8 mouse cellular contexts compared by ENCODE assay signal in the genomic region with DNA sequence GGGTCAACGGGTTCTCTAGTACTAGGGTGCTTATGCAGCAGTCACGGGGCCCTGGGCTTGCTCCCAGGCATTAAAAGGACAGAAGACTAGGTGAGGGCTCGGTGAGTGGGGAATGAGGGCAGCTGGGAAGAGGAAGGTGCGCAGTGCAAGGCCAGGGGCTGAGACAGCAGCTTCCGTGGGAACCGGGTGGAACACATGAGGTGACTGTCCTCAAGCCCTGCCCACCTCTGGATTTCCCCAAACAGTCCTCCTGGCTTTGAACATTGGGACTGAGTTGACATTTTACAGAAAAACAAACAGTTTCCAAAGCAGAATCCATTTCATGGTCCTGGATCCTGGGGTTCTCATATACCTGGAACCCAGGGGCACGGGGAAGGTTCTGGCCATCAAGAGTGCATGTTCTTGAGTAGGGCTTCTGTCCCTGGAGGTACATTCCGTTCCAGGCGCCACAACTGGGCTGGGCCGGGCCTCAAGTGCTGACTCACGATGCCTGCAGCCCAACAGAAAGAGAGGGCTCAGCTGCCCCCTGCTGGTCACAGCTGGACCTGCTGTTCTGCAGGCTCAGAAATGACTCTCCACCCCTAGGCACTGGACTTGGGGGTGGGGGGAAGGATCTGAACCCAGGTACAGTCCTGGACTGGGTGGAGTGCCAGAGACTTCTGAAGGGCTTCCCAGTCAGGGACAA. TPM values are rescaled to one million over a fixed set of nuclear protein-coding genes. Genes with fewer than 3 reads are reported as not detected.
DNase-seq lines count a peak whose midpoint lies in the region; ATAC-seq and TF ChIP-seq lines count a peak whose summit lies in the region.

No protein-coding gene starts in this region.

- H3K4me2 ChIP-seq in forebrain, postnatal 0 days (ENCODE audit: low read depth): no peak overlapping the region
- H3K4me2 ChIP-seq in lung, embryonic 15.5 days: peak overlapping the region; percentile 21; the same call in 1 of the 2 replicates

- H3K4me3 ChIP-seq in G1E (ENCODE audit: low read depth, low read length): peak overlapping the region; percentile 53; the same call in 1 of the 2 replicates
- H3K4me3 ChIP-seq in cerebellum, adult 2 months (replicated peaks; ENCODE audit: insufficient read depth, low read depth, low read length): peak overlapping the region; percentile 21
- H3K4me3 ChIP-seq in forebrain, postnatal 0 days (ENCODE audit: low read depth, low read length): no peak overlapping the region
- no peak overlapping the region for H3K4me3 ChIP-seq in lung, embryonic 15.5 days
- H3K4me3 ChIP-seq in olfactory bulb, adult 2 months (ENCODE audit: insufficient read depth, low read depth, low read length): no peak overlapping the region
- H3K4me3 ChIP-seq in thymus, adult 2 months (ENCODE audit: control insufficient read depth, insufficient read depth, low read length): no peak overlapping the region

- H3K27ac ChIP-seq in cerebellum, adult 2 months (ENCODE audit: insufficient read depth, low read length): peak overlapping the region; percentile 100
- H3K27ac ChIP-seq in forebrain, postnatal 0 days (ENCODE audit: low read depth, low read length): no peak overlapping the region
- H3K27ac ChIP-seq in lung, embryonic 15.5 days: peak overlapping the region; percentile 99
- peak overlapping the region; percentile 97 for H3K27ac ChIP-seq in olfactory bulb, adult 2 months (ENCODE audit: insufficient read depth, low read depth, low read length)
- peak overlapping the region; percentile 39; the same call in 1 of the 2 replicates for H3K27ac ChIP-seq in thymus, adult 2 months (ENCODE audit: control insufficient read depth, insufficient read depth, low read length)

- no peak overlapping the region for H3K9ac ChIP-seq in forebrain, postnatal 0 days
- 0 out of 2 replicates have a peak overlapping the region, but pooled peaks have one; percentile 33 for H3K9ac ChIP-seq in lung, embryonic 15.5 days

- WGBS in cerebellum, adult 2 months: 19% methylated on average over 11 of the region's 11 CpGs
- 31% methylated on average over 11 of the region's 11 CpGs for WGBS in forebrain, postnatal 0 days
- WGBS in lung, embryonic 15.5 days: 24% methylated on average over 11 of the region's 11 CpGs
- WGBS in olfactory bulb, adult 2 months: 23% methylated on average over 11 of the region's 11 CpGs
- 10% methylated on average over 11 of the region's 11 CpGs for WGBS in thymus, adult 2 months

- peaks cover 36% of the 10 kb centered on the region for H3K36me3 ChIP-seq in G1E (replicated peaks)
- H3K36me3 ChIP-seq in forebrain, postnatal 0 days (ENCODE audit: insufficient read depth): peaks cover 5% of the 10 kb centered on the region; the same call in 1 of the 2 replicates
- H3K36me3 ChIP-seq in lung, embryonic 15.5 days: peaks cover 20% of the 10 kb centered on the region
- H3K36me3 ChIP-seq in thymus, adult 2 months (ENCODE audit: control insufficient read depth, insufficient read depth, low read length): peaks cover 25% of the 10 kb centered on the region

- H3K9me3 ChIP-seq in G1E (replicated peaks): no peaks in the 10 kb centered on the region
- no peaks in the 10 kb centered on the region for H3K9me3 ChIP-seq in forebrain, postnatal 0 days (ENCODE audit: low read length)
- H3K9me3 ChIP-seq in lung, embryonic 15.5 days: no peaks in the 10 kb centered on the region

- no peak for TF ChIP-seq POLR2A in cerebellum, adult 2 months (IDR thresholded peaks at IDR 0.05; ENCODE audit: borderline replicate concordance, insufficient read depth, low read length)
- TF ChIP-seq POLR2A in olfactory bulb, adult 2 months (IDR thresholded peaks at IDR 0.05; ENCODE audit: insufficient read depth, low read depth, low read length): no peak
- TF ChIP-seq POLR2A in thymus, adult 2 months (IDR thresholded peaks at IDR 0.05; ENCODE audit: control insufficient read depth, extremely low read depth, insufficient read depth, low read length, poor library complexity): no peak; the same call in 1 of the 2 replicates

- H3K4me1 ChIP-seq in G1E (ENCODE audit: insufficient read depth, low read depth, low read length): peaks cover 76% of the 10 kb centered on the region
- peaks cover 29% of the 10 kb centered on the region for H3K4me1 ChIP-seq in cerebellum, adult 2 months (ENCODE audit: control insufficient read depth, insufficient read depth, low read length)
- peaks cover 24% of the 10 kb centered on the region for H3K4me1 ChIP-seq in forebrain, postnatal 0 days (ENCODE audit: insufficient read depth)
- H3K4me1 ChIP-seq in lung, embryonic 15.5 days: peaks cover 54% of the 10 kb centered on the region
- peaks cover 45% of the 10 kb centered on the region for H3K4me1 ChIP-seq in olfactory bulb, adult 2 months (ENCODE audit: control insufficient read depth, insufficient read depth, low read length)
- peaks cover 44% of the 10 kb centered on the region for H3K4me1 ChIP-seq in thymus, adult 2 months (replicated peaks; ENCODE audit: control insufficient read depth, insufficient read depth, low read length)

- ATAC-seq in G1E (ENCODE audit: extremely low read depth, insufficient number of reproducible peaks, low FRiP score, poor library complexity, severe bottlenecking): no peak
- ATAC-seq in forebrain, postnatal 0 days: 0 out of 2 replicates have a peak, but pooled peaks have one; percentile 8
- ATAC-seq in lung, embryonic 15.5 days (ENCODE audit: borderline replicate concordance, extremely low read depth, low FRiP score, low TSS enrichment): peak; percentile 23; the same call in 1 of the 2 replicates

- peak; percentile 76 for DNase-seq in G1E (ENCODE audit: low spot score)
- peak; percentile 92 to 95 for DNase-seq in cerebellum, adult 2 months
- DNase-seq in forebrain, postnatal 0 days: peak; percentile 90
- DNase-seq in heart, postnatal 4 days: peak; percentile 97
- DNase-seq in layer of hippocampus, adult 9-10 months (ENCODE audit: low spot score): peak; percentile 88
- peak; percentile 91 for DNase-seq in thymus, adult 2 months

- H3K27me3 ChIP-seq in G1E (ENCODE audit: insufficient read depth, low read length): no peaks in the 10 kb centered on the region
- H3K27me3 ChIP-seq in cerebellum, adult 2 months (ENCODE audit: control insufficient read depth, insufficient read depth, low read length): no peaks in the 10 kb centered on the region
- no peaks in the 10 kb centered on the region for H3K27me3 ChIP-seq in forebrain, postnatal 0 days (ENCODE audit: insufficient read depth, low read length)
- no peaks in the 10 kb centered on the region for H3K27me3 ChIP-seq in lung, embryonic 15.5 days
- no peaks in the 10 kb centered on the region for H3K27me3 ChIP-seq in thymus, adult 2 months (ENCODE audit: control insufficient read depth, insufficient read depth, low read length)

- peak; percentile 93 for TF ChIP-seq CTCF in G1E (IDR thresholded peaks at IDR 0.05; ENCODE audit: low read depth, low read length)
- TF ChIP-seq CTCF in cerebellum, adult 2 months (IDR thresholded peaks at IDR 0.05; ENCODE audit: borderline replicate concordance, insufficient read depth, low read depth, low read length): peak; percentile 96
- TF ChIP-seq CTCF in forebrain, postnatal 0 days (IDR thresholded peaks at IDR 0.05; ENCODE audit: low read depth): peak; percentile 98
- peak; percentile 98 for TF ChIP-seq CTCF in olfactory bulb, adult 2 months (IDR thresholded peaks at IDR 0.05; ENCODE audit: insufficient read depth, low read depth, low read length)
- TF ChIP-seq CTCF in thymus, adult 2 months (IDR thresholded peaks at IDR 0.05; ENCODE audit: borderline replicate concordance, control insufficient read depth, extremely low read depth, insufficient read depth, low read length, poor library complexity): peak; percentile 99

RNA-seq across cellular contexts. Expression of a gene that starts 25.1 kb away (rescaled TPM):
- 8.9 and 15.1 TPM in 2 replicates for total RNA-seq in G1E (2014; fragmentation: Nextera tagmentation)
- 14.5 and 15.2 TPM in 2 replicates for total RNA-seq in G1E (2017)
- polyA plus RNA-seq in G1E (2012): 21.0 and 21.9 TPM in 2 replicates
- 23.4 and 28.3 TPM in 2 replicates for polyA plus RNA-seq in cerebellum, adult 2 months (2012; rRNA removed)
- total RNA-seq in forebrain, postnatal 0 days (2014; rRNA removed): 8.5 and 13.3 TPM in 2 replicates
- 9.0 and 10.3 TPM in 2 replicates for polyA plus RNA-seq in forebrain, postnatal 0 days (2015; fragmentation: Nextera tagmentation; extraction: Ambion mirVana)
- 10 to 100 TPM; 18.6 to 20.9 TPM for total RNA-seq in heart, postnatal 4 days (2021)
- polyA plus RNA-seq in lung, embryonic 15.5 days (2015; fragmentation: Nextera tagmentation; extraction: Ambion mirVana): 50.7 and 53.0 TPM in 2 replicates
- polyA plus RNA-seq in olfactory bulb, adult 2 months (2012; ENCODE audit: insufficient read depth, insufficient read length, low replicate concordance, missing spikeins): not detected in 2 replicates
- 121 and 129 TPM in 2 replicates for polyA plus RNA-seq in thymus, adult 2 months (2012; rRNA removed)

RNA-seq across cellular contexts. Expression of a gene that starts 27.6 kb away (rescaled TPM):
- total RNA-seq in G1E (2014; fragmentation: Nextera tagmentation) (3.5 and 6.4 TPM in 2 replicates), G1E (2017) (10.9 and 12.5 TPM in 2 replicates)
- 0.68 and 0.93 TPM in 2 replicates for polyA plus RNA-seq in G1E (2012)
- polyA plus RNA-seq in cerebellum, adult 2 months (2012; rRNA removed): 4.3 and 5.0 TPM in 2 replicates
- 2.2 and 2.6 TPM in 2 replicates for total RNA-seq in forebrain, postnatal 0 days (2014; rRNA removed)
- polyA plus RNA-seq in forebrain, postnatal 0 days (2015; fragmentation: Nextera tagmentation; extraction: Ambion mirVana): 2.0 and 2.9 TPM in 2 replicates
- total RNA-seq in heart, postnatal 4 days (2021): 1 to 10 TPM; 5.4 to 6.2 TPM
- polyA plus RNA-seq in lung, embryonic 15.5 days (2015; fragmentation: Nextera tagmentation; extraction: Ambion mirVana): 4.2 and 5.6 TPM in 2 replicates
- polyA plus RNA-seq in olfactory bulb, adult 2 months (2012; ENCODE audit: insufficient read depth, insufficient read length, low replicate concordance, missing spikeins): not detected in 2 replicates
- polyA plus RNA-seq in thymus, adult 2 months (2012; rRNA removed): 57.5 and 57.9 TPM in 2 replicates

RNA-seq across cellular contexts. Expression of a gene that starts 44.0 kb away (rescaled TPM):
- total RNA-seq in G1E (2014; fragmentation: Nextera tagmentation): 0.90 and 2.1 TPM in 2 replicates
- 2.0 and 2.4 TPM in 2 replicates for total RNA-seq in G1E (2017)
- 0.70 and 1.0 TPM in 2 replicates for polyA plus RNA-seq in G1E (2012)
- 5.1 and 5.6 TPM in 2 replicates for polyA plus RNA-seq in cerebellum, adult 2 months (2012; rRNA removed)
- 9.9 and 14.2 TPM in 2 replicates for total RNA-seq in forebrain, postnatal 0 days (2014; rRNA removed)
- polyA plus RNA-seq in forebrain, postnatal 0 days (2015; fragmentation: Nextera tagmentation; extraction: Ambion mirVana): 8.6 and 10.2 TPM in 2 replicates
- 1 to 10 TPM; 2.0 TPM for total RNA-seq in heart, postnatal 4 days (2021)
- polyA plus RNA-seq in lung, embryonic 15.5 days (2015; fragmentation: Nextera tagmentation; extraction: Ambion mirVana): 3.2 and 3.6 TPM in 2 replicates
- polyA plus RNA-seq in olfactory bulb, adult 2 months (2012; ENCODE audit: insufficient read depth, insufficient read length, low replicate concordance, missing spikeins): not detected in 2 replicates
- polyA plus RNA-seq in thymus, adult 2 months (2012; rRNA removed): 4.0 and 4.7 TPM in 2 replicates

Comparison
In these comparisons a context has a peak if more than half of its experiments do, and no peak if none do; other contexts are left out.
1. H3K4me3 ChIP-seq: peak in G1E (single experiment) and cerebellum, adult 2 months (single experiment); none in forebrain, postnatal 0 days (single experiment), lung, embryonic 15.5 days (single experiment), olfactory bulb, adult 2 months (single experiment) and thymus, adult 2 months (single experiment).
2. Peak in every context shown above with its lines, with median percentiles within 50 percentile points of each other: DNase-seq and CTCF ChIP-seq.